Mouse (Mus musculus) E14TG2a.4 (cell line): ENCODE data around the gene Syngr1.

Source experiments
- CTCF ChIP-seq: conservative IDR thresholded peaks from 2 replicates; pipeline ENCODE4 v1.5.1; 2014; ENCODE audit warnings: low read length
- NANOG ChIP-seq: IDR thresholded peaks from 2 replicates; pipeline ENCODE4 v1.6.1; 2014; ENCODE audit warnings: borderline replicate concordance, low read length, mixed read lengths
- POU5F1 ChIP-seq: IDR thresholded peaks from 2 replicates; pipeline ENCODE4 v1.6.1; 2014; ENCODE audit warnings: low read length, borderline replicate concordance

DNA sequence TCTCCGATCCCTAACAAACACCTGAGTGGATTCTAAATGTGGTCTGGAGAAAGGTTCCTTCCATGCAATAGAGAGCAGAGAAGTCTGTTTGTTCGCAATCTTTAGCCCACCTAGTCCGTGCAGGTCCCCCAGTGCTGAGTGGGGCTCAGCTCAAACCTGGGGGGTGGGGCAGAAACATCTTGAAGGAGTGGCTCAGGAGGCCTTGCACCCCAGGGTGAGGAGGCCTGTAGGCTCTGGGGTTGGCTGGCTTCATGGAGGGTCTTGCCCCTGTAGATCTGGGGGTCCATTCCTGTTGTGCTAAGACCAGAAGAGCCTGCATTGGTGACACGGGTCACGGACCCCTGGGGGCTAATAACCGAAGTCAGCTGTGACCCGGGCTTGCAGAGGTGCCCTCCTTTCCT is 907 bp downstream of the Syngr1 start:
- TF ChIP-seq CTCF (no peak), NANOG (no peak), POU5F1 (no peak)
